Mouse (Mus musculus) urinary bladder, postnatal 10 days (tissue): ENCODE results near the gene Evx1.

Source experiments
- DNase-seq: peaks from one replicate; pipeline ENCODE4 v3.0.0; 2022; ENCODE audit warnings: low spot score

Evx1 gene

GRCm38 (mm10) chr6:52313391-52314303, at the start of gene Evx1:
Gene Evx1, plus strand, starts transcription at chr6:52313498.
- DNase-seq = no peak

- no peak for DNase-seq
Measured at GRCm38 (mm10) chr6:52264106-52264790, 49.0 kb upstream of the Evx1 start.

- no peak for DNase-seq
Measured at GRCm38 (mm10) chr6:52265306-52265912, 47.9 kb upstream of the Evx1 start.

- no peak for DNase-seq
Measured at GRCm38 (mm10) chr6:52265913-52266665, 47.2 kb upstream of the Evx1 start.

- no peak for DNase-seq
Measured at GRCm38 (mm10) chr6:52266666-52266985, 46.7 kb upstream of the Evx1 start.

DNA sequence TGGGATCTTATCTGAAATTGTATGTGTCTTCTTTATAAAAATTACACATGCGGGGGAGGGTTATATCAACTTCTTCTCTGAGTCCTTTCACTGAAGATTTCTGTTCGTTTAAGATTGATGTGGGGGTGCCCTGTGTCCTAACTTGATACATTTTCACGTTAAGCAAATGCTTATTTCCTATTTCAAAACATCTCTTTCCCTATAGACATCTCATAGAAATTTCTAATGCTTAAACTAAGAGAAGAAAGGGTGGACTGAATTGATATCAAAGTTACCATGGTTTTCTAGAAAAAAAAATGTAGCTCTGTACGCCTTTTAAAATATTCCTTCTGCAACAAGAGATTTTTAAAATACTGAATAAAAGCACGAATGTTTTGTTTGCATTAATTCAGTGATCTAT, 46.1 kb upstream of the Evx1 start:
- no peak for DNase-seq

DNA sequence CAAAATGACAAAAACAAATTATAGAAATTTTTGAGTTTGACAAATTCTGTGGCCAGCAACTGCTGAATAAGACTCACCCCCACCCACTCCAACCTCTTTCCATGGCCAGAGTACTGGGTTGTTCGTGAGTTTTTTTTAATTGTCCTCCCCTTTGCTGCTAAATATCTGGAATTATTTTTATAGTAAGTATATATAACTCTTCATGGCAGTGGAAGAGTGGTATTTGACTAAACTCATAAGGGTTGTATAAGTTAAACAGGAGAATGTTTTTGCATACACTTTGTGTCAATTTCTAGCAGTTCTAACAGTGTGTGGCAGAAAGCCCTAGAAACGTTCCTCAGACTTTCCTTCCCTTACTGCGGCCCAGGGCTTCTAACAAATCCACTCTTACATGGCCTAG, 45.6 kb upstream of the Evx1 start:
- DNase-seq = no peak

DNA sequence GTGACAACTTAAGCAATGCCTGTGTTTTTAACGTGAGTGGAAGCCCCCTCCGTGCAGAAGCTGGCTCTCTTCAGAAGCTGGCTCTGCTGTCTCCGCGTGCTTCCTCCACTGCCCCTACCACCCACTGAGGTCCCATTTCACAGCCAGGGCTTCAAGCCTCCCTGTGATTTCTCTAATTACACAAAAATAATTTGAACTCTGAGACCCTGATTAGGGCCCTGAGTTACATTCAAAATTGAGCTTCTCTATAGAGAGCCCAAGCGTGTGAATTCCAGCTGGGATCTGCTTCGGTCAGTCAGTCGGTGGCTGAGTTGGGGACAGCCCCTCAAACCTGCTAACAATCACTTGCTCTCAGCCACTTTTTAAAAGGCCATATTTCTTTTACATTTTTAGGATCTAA, 45.0 kb upstream of the Evx1 start:
- no peak for DNase-seq

GRCm38 (mm10) chr6:52268756-52269155, 44.5 kb upstream of the Evx1 start:
- no peak for DNase-seq

DNA sequence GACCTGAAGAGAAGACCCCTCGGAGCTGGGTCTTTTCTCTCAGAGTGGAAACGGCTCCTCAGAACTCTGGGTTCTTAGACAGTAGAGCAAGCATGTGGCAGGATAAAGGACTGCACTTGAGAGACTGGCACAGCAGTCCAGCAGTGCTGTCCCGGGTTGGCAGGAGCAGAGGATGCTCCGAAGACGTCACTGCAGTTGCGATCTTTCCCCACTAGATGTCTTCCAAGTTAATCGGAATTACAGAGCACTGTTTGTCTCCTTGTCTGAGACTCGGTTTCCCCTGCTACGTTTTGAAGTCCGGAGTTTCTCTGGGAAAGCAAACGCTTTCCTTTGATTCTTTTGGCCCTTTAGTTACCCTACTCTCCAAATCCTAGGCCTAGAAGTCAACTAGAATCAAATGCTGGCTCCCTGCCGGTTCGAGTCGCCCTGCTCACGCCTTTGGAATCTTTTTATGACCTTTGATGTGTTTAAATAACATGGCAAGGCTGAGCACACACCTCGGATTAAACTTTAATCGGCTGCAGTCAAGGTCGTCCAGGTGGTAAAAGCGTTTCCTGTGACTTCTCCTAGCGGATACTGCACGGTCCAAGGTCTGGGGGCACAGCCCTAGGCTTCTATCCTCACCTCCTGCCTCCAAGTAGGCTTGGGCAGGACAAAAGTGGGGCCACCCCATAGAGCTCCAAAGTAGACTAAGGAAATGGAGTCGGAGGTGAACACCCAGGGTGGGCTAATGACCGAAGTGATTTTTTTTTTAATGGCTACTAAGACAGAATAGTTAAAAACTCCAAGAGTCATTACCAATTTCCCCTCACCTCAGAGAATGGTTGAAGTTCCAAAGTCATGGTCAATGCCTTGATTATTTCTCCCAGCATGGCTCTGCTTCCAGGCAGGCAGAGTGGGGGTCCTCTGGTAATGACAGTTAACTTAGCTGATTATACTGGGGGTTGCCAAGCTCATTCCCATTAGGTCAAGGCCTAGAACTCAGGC, 42.5 kb upstream of the Evx1 start:
- DNase-seq = no peak

GRCm38 (mm10) chr6:52272766-52273655, 40.3 kb upstream of the Evx1 start:
- DNase-seq = no peak

DNA sequence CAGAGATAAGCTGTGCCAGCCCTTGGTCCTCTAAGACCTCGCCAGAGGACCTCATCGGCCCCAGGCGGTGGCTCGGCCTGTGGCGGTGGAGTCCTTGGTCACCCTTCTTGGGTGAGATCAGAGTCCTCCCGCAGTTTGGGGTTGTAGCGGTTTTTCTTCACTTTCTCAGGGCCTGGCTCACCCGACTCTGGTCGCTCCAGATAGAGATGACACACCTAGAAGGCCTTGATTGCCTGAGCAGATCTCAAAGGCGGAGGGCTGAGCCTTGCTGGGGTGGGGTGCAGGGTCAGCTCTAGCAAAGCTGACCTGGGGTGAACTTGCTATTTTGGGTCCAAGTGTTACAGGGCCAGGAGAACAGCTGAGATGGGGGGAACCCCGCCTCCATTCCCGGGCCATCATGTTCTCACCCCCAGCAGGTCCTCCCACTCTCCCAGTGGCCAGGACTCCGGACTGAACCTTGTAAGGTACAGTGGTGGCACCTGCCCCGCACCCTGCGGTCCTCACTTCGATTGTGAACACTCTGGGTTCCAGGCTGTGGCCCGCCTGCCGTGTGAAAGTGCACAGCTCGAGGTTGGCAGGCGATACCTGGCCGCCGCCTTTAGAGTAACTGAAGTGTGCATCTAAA, 39.5 kb upstream of the Evx1 start:
- DNase-seq = no peak

DNA sequence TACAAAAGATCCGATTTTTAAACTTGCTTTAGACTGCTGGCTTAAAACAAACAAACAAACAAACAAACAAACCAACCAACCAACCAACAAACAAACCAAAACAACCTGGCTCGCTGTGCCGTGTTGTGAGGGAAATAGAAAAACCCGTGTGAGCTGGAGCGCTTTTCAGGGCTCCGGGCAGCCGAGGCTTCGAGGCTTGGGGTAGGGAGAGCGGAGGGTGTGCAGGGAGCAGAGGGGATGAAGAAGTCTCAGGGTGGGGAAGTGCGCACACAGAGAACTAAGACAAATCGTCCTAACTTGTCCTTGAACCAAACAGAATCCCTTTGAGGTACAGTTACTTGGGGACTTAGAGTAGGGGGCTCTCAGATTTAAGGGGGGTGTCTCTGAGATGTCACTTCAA, 38.7 kb upstream of the Evx1 start:
- DNase-seq = no peak

- DNase-seq = no peak
Measured at GRCm38 (mm10) chr6:52275563-52276280, 37.6 kb upstream of the Evx1 start.

DNA sequence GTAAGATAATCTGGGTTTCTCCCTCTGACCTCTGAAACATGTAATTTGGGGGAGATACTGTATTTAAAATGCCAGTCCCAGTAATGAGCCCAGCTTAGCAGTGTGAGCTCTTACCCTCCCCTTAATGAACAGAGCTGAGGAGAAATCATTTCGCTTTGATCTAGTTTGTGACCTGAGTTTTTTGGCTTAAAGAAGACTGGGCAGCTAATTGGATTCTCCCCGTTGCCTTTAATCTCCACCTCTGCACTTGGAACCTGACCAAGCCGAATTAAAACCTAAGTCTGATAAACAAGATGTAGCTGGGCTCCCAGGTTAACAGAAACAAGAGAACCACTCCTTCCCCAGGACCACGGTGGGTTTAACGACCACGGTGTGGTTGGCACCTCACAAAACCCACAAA, 36.9 kb upstream of the Evx1 start:
- DNase-seq = no peak

- no peak for DNase-seq
Measured at GRCm38 (mm10) chr6:52276920-52277319, 36.4 kb upstream of the Evx1 start.

DNA sequence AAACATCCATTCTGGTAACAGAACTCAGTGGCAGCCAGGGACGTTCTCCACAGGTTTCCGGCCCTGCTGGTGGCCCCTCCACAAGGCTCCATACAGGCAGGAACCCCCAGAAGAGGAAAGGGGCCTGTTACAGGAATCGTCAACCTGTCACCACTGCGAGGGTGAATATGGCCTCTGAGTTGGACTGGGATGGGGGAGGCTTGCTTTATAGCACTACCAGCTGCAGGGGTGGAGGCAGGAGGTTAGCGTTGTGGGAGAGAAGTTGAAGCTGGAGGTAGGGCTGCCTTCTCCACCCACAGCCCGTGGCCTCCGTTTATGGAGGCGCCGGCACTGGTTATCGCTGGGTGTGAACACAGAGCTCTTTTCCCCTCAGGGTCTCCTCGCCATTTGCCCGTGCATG, 32.2 kb upstream of the Evx1 start:
- DNase-seq = no peak

DNA sequence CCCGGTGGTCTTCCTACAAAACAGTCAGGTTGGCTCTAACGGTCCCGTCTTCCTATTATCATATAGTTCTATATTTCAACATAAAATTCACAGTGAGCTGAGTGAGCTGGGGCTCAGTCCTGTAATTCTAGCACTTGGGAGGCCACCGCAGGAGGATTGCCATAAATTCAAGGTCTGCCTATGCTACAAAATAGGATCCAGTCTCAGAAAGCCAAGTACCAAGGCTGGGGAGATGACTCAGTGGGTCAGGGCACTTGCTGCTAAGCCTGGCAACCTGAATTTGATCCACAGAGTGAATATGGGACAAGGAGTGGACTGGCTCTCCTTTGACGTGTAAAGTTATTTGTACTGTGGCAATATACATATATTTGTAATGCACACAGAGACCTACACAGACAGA, 29.4 kb upstream of the Evx1 start:
- no peak for DNase-seq

GRCm38 (mm10) chr6:52290186-52290585, 23.1 kb upstream of the Evx1 start:
- no peak for DNase-seq
